Mouse (Mus musculus) stomach, postnatal 0 days (tissue): Measurements from ENCODE around the gene Wasf2.

Experiments used
- CTCF ChIP-seq: IDR thresholded peaks from 2 replicates; pipeline ENCODE4 v1.5.1; 2016; ENCODE audit warnings: antibody characterized with exemption, low read depth, mild to moderate bottlenecking, moderate library complexity
- EP300 ChIP-seq: optimal IDR thresholded peaks from 2 replicates; pipeline ENCODE3; 2016; ENCODE audit warnings: antibody characterized with exemption

DNA sequence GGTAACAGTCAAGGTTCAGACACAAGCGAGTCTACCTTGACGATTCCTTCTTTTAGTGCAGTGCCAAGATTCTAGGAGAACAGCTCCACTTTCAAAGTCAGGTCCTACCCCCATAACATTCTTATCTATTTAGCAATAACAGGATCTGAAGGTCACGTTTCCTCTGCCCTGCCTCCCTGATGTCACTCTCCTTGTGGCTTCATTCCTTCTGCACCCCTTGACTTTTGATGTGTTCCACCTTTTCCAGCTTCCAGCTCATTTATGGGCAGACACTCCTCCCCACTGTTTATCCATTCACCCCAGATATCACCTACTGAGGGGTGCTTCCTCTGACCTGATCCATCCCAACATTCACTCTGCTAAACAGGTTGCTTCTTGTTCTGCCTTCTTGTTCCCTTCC lies 3.2 kb upstream of the Wasf2 start:
- no peak for TF ChIP-seq CTCF
- no peak for TF ChIP-seq EP300
